Mouse (Mus musculus): ENCODE data around the gene Ncoa1.

DNA sequence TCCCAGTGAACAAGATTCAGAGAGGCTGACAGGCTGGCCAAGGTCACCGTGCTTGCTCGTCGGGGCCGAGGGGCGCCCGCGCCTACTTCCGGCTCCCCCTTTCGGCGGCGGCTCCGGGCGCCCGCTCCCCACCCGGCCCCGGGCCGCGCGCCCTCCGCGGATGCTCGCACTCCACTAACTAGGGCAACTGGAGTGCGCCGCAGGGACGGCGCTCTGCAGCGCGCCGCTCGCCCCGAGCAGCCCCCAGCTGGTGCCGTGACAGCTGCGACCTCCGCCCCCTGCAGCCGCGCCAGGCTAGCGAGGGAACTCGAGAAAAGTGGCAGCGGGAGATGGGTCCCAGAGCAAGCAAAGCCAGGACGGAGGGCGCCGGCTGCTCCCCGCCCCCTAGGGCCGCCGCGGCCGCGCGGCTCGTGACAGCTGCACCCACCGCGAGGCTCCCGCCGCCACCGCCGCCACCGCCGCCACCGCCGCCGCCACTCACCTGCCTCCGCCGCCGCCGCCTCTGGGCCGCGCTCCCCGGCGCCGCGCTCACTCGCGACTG lies 621 bp downstream of the Ncoa1 start:
- TF ChIP-seq GATA1 (IDR thresholded peaks at IDR 0.05; ENCODE audit: borderline replicate concordance, low read length) (no peak), CTCF (IDR thresholded peaks at IDR 0.05; ENCODE audit: low read depth, low read length) (no peak), POLR2AphosphoS5 (IDR thresholded peaks at IDR 0.05; ENCODE audit: insufficient replicate concordance, low read depth, low read length) (no peak), GATA2 (IDR thresholded peaks at IDR 0.05; ENCODE audit: borderline replicate concordance, low read depth, low read length) (no peak)

Measured in G1E (cell line).